Mouse (Mus musculus) CD4-positive, CD25-positive, alpha-beta regulatory T cell, adult 4 months (primary cell): Measurements from ENCODE around the gene Adam3. TPM values are rescaled to one million over a fixed set of nuclear protein-coding genes. Genes with fewer than 3 reads are reported as not detected.

ENCODE experiments used
- ATAC-seq: one replicate; pipeline ENCODE4 v1.8.0; 2017
- polyA plus RNA-seq, 2 experiments: library from polyadenylated mRNA; unstranded; fragments of 100-300 nt; shearing (Covaris generic); gene quantifications; one replicate each; pipeline ENCODE4 v1.2.1; 2017

Gene Adam3
- not detected for polyA plus RNA-seq

- ATAC-seq: no peak
Observed at GRCm38 (mm10) chr8:24725630-24726029, at the start of gene Adam3. Gene Adam3, minus strand, starts transcription at chr8:24725852.

GRCm38 (mm10) chr8:24724886-24725626 lies 596 bp downstream of the Adam3 start:
- no peak for ATAC-seq

Other genes with a start within 250 kb of the Adam3 start
- gene Adam5, start 98.5 kb upstream of the Adam3 start, polyA plus RNA-seq: not detected